Mouse (Mus musculus) layer of hippocampus, adult 8-10 months (tissue): ENCODE results near the gene Cacna1d. TPM values are rescaled to one million over a fixed set of nuclear protein-coding genes. Genes with fewer than 3 reads are reported as not detected.
A peak's percentile ranks its signal among the peaks of the same experiment; 100 is the strongest.

Source experiments
- DNase-seq, 2 experiments: peaks; one replicate each; pipeline ENCODE4 v3.0.0; 2022; ENCODE audit warnings: low spot score in 2 of 2
- total RNA-seq, 4 experiments: library from RNA; stranded (reverse); gene quantifications; 2 replicates each; pipeline ENCODE4 v1.2.4; 2022

Gene Cacna1d
- total RNA-seq, 4 experiments from 2014 or later, result 42.2 to 55.3 (median 50.8) TPM

DNA sequence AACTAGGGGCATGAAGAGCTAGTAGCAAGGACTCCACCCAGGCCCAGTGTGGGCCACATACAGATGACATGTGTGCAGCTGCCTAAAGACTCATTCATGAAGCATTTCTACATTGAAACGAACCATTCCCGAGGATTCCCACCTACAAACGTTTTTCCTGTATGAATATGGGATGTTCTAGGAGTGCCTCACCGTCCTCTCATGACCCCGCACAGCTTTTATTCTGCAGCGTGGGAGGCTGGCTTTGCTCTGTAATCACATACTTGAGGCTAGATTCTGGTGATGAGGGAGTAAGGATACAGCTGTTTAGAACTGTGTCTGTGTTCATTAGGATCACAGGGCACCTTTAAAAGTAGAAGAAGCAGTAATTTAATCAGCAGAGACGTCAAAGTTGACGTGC is 219.4 kb downstream of the Cacna1d start:
- DNase-seq, result no peak

DNA sequence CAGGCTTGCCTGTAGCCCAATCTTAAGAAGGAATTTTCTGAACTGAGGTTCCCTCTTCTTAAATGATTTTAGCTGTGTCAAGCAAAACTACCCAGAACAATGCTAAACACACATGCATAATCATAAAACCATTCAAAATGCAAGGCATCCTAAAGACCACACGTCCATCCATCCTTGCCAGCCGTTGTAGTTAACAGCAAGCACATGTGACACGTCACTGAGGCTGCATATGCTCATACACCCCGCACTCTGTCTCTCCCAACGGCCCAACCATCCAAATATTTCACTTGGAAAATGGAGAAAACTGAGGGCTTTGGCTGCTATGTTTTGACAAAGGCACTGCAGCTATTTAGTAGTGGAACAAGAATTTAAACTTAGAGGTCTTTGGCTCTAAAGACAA is 220.9 kb downstream of the Cacna1d start:
- DNase-seq, result no peak

GRCm38 (mm10) chr14:30265728-30266127 is 225.5 kb downstream of the Cacna1d start:
- no peak for DNase-seq

DNA sequence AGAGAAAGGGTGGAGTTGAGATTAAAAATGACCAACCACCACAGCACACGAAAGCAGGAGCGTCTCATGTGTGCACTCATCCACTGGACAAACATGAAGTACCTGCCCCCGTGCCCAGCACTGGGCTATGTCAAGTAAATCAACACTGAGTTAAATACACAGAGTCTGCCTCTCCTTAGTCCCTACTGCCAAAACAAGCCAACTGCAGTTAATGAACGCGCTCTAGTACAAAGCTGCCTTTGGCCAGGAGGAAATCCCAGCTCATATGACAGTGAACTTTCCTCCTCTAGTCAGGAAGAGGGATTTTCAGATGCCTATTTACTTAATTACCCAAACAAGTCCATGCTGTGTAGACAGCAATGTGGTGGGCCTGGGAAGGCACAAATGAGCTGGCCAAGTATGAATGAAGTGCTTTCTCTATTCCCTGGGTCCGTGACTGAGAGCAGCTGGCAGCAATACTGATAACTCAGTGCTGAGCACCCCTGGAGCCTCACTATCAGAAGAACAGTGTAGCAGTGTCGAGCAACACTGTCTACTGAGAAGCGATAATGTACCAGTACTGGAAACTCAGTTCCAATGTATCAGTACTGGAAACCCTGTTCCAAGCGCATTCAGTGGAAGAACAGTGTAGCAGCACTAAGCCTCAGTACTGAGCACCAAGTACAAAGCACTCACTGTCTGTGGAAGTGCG is 229.5 kb downstream of the Cacna1d start:
- no peak for DNase-seq

DNA sequence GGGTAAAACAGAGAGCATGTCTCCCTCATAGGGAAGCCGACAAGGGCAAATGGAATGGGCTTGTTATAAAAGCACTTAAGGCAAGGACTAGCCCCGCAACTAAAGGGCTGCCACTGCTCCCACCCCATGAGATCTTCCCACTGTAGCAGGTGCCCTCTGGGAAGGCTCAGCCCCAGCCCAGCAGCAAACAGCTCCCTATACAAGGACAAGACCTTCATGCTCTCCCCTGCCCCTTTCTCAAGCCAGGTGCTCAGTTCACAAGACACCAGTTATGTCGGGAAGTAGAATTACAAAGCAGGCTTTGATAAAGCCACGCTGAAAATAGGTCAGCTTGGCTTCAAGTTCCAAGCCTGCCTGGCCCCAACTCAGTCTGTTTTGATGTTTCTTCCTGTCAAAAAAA is 233.6 kb downstream of the Cacna1d start:
- DNase-seq, result no peak

DNA sequence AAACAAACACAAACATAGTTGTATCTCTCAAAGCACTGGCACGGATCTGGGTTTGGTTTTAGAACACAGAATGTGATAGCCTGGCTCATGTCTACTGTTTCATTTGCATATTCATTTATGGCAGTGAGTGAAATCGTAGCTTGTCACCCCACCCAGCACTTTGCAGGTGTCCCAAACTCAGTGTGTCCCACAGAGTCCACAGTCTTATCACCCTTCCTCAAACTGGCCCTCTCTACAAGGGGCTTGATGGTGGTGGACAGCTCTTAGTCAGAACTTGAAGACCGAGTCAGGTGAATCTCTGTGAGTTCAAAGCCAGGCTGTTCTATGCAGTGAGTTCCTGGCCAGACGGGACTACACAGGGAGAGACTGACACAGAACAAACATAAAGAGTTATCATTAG is 234.8 kb downstream of the Cacna1d start:
- DNase-seq, result no peak

DNA sequence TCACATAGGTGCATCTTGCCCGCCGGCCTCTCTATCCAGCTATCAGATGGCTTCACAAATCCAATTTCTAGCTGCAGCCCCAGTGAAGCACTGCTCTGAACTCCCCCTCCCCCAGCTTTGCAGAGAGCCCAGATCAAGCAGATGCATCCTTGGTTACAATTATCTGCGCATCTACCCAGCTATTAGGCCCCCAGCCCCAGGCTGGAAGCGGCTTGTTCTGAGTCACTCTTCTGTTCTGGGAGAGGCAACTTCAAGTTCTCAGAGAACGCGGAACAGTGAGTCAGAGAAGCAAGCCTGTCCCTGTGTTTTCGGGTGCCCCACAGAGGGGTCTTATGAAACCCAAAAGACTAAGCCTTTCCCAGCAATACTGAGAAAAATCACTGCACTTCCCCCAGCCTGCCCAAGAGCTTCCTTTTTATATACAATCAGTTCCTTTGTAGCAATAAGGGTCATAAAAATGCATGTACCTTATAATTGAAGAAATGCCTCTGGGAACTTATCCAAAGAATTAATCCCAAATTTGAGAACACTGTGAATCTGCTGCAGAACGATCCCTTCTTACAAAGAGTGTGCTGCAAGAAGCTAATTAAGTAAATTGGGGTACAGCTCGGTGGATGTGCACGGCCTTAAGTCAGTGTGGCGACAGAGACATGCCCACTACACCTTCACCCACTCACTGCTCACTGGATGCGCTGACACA is 235.4 kb downstream of the Cacna1d start:
- peak in 1 of 2 experiments; percentile 20 for DNase-seq

DNA sequence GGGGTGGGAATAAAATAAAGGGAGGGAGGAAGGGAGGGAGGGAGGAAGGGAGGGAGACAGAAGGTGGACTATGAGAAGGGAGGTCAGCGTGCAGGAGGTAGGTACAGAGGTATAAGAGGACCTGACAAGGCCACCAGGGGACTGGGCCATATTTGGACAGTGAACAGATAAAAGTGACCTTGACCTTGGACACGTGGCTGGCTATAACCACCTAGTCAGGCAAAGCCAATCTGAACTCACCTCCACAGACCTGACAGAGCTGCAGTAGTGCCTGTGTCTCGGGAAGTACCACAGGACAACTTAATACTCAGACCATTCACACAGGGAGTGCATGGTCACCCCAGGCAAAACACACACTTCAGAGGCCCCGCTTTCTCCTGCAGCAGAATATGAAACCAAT is 236.5 kb downstream of the Cacna1d start:
- DNase-seq, result no peak

DNA sequence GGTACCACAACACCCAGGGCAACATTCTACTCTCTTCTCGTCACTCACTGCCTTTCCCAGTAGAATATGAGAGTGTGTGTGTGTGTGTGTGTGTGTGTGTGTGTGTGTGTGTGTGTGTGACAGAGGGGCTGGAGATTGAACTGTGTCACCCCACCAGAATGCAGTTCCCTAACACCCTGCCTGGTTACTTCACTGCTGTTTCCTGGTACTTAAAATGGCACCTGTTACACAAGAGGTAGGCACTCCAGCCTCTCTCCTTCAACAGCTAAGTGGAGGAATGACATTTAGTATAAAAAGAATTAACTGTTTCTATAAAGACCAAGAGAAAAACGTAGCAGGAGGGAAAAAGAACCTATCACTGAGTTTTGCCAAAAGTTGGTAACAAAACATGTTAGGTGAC is 238.4 kb downstream of the Cacna1d start:
- DNase-seq, result no peak

DNA sequence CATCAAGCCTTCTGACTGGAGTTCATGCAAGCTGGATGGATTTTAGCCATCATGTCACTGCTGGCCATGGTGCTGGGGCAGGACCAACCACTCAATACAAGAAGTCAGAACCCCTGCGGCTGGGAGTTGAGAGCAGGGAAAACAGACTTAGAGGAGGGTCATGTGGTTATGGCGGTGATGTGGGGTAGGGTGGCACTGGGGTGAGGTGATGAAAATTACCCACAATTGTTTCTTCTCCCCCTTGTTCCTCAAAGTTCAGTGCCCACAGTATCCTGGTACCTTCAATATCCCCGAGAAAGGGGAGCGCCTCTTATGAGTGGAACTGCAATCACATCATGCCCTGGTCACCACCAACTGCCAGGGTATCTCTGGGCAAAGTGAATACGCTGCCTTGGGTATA is 239.9 kb downstream of the Cacna1d start:
- no peak for DNase-seq

- no peak for DNase-seq
Measured at GRCm38 (mm10) chr14:30249591-30249990, 241.7 kb downstream of the Cacna1d start.

DNA sequence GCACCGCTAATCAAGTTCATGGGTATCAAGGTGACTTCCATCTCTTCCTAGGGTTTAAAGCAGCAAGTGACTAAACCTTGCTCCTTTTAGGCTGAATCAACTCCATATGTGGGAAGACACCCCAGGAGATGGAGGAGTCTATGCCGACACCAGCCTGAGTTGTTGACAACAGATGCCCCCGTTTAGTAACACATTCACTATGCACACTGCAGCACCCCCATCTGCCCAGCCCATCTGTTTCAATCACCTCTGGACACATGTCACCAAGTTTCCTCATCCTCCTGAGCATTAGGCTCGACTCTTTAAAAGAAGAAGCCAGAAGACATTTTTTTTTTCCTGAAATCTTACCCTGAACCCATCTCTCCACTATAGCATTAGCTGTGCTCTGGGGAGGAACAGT is 242.4 kb downstream of the Cacna1d start:
- DNase-seq, result no peak

GRCm38 (mm10) chr14:30248121-30248520 is 243.1 kb downstream of the Cacna1d start:
- DNase-seq, result no peak

DNA sequence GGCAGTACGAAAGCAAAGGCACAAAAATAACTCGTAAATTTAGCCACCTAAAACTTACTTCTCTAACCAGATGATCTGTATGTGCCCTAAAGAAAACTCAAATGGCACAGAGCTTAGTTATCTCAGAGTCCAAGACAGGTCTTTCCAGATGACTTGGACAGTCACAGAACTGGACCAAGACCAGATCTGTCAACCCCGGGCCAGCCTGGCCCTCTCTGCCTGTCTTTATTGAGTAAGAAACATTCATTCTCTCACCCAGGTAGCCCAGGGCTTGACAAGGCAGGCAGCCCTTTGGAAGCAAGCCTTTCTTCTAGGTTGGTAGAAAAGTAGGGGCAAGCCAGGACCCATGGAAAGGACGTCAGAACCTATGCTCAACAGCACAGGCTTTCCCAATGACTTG is 243.6 kb downstream of the Cacna1d start:
- DNase-seq, result no peak

DNA sequence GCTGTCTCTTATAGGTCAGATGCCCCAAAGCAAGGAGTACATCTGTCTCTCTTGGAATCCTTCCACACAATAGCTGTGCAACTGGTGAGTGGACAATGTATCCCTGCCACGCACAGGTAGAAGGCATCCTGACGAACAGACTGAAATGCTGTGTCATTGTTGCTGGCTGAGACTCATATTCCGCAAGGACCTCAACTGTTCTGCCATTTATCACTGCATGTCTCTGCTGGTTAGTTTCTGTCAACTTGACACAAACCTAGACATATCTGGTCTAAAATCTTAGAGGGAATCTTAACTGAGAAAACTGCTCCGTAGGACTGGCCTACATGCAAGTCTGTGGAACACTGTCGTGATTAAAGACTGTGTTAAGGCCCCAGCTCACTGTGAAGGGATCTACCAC is 246.5 kb downstream of the Cacna1d start:
- DNase-seq, result no peak

DNA sequence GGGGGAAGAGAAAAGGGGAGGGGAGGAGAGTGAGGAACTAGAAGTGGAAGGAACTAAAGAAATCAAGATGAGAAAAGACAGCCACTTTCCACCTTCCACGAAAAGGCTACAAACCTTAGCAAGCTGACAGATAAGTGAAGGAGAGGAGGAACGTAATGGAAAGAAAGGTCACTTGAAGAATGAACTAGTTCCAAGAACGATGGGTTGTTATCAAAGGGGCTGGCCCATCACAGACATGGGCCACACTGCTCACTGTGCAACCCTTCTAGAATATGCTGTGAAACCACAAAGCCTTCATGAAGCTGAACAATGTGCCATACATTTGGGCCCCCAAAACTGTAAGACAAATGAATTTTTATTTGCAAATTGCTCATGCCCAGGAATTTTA is 248.4 kb downstream of the Cacna1d start:
- DNase-seq, result no peak

GRCm38 (mm10) chr14:30242166-30242817 is 249.0 kb downstream of the Cacna1d start:
- DNase-seq, result no peak

GRCm38 (mm10) chr14:30240916-30241515 is 250.2 kb downstream of the Cacna1d start:
- DNase-seq, result no peak

DNA sequence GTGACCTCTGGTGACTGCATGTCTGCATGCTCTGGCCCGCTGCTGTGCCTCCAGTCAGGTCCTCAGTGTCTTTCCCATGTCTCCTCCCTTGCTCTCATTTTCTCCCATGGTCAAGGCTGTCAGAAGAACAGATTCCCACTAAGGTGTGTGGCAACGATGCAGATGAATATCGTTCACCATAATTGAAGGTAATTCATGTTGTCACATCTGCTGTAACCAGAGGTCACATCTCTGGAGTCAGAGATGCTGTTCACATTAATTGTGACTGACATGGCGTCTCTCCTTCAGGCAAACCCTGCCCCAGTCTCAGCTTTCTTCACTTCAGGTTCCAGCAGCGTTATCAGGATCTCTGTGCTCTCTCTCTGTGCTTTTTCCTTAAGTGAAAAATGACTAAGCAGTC is 252.4 kb downstream of the Cacna1d start:
- DNase-seq, result no peak

- DNase-seq, result no peak
Measured at GRCm38 (mm10) chr14:30225161-30225560, 266.1 kb downstream of the Cacna1d start.

DNA sequence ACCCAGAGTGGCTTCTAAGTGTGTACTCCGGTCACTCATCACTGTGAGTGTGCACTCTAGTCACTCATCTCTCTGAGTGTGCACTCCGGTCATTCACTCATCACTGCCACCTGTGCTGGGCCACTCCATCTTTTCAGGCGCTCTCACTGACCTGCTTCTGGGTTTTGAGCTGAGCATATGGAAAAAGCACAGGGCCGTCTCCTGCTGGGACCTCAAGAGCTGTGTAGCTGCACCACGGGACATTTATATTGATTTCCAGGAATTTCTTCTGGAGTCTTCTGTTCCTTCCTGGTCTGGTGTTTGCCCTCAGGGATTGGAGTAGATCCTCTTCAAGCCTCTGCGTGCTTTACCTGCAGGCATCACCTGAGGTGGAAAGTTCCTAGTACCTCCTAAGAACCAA is 269.2 kb downstream of the Cacna1d start:
- no peak for DNase-seq

- DNase-seq, result no peak
Measured at GRCm38 (mm10) chr14:30219851-30220250, 271.4 kb downstream of the Cacna1d start.
